Mouse (Mus musculus) embryonic facial prominence, embryonic 14.5 days (tissue): ENCODE data around the gene Zfp335. TPM values are rescaled to one million over a fixed set of nuclear protein-coding genes. Genes with fewer than 3 reads are reported as not detected.

Experiments used
- ATAC-seq: fragments of 200-750 bp; cut with Nextera tagmentation; 2 replicates; pipeline ENCODE4 v1.8.0; 2017; ENCODE audit warnings: low read depth, moderate number of reproducible peaks, moderate TSS enrichment
- DNase-seq: peaks from one replicate; pipeline ENCODE4 v3.0.0-alpha.2; 2015; ENCODE audit warnings: low spot score
- H3K27ac ChIP-seq: fragments of 300-500 bp; sonication (generic); replicated peaks from 2 replicates; pipeline ENCODE4 v1.5.1; 2014; ENCODE audit warnings: low read depth, mild to moderate bottlenecking, low read length, moderate library complexity
- H3K27me3 ChIP-seq: fragments of 300-500 bp; sonication (generic); replicated peaks from 2 replicates; pipeline ENCODE4 v1.6.1; 2014; ENCODE audit warnings: low read length; ENCODE audit not compliant: control insufficient read depth, insufficient read depth
- H3K36me3 ChIP-seq: fragments of 300-500 bp; sonication (generic); 2 replicates; pipeline ENCODE4 v1.6.1; 2014; ENCODE audit warnings: low read length, mixed read lengths; ENCODE audit not compliant: control insufficient read depth, insufficient read depth
- H3K4me1 ChIP-seq: fragments of 300-500 bp; sonication (generic); 2 replicates; pipeline ENCODE4 v1.6.1; 2014; ENCODE audit warnings: antibody characterized with exemption, low read length; ENCODE audit not compliant: control insufficient read depth, insufficient read depth
- H3K4me2 ChIP-seq: fragments of 300-500 bp; sonication (generic); 2 replicates; pipeline ENCODE4 v1.6.1; 2014; ENCODE audit warnings: low read depth, mild to moderate bottlenecking, low read length, moderate library complexity, mixed read lengths
- H3K4me3 ChIP-seq: fragments of 300-500 bp; sonication (generic); 2 replicates; pipeline ENCODE4 v1.5.1; 2014; ENCODE audit warnings: low read depth, mild to moderate bottlenecking, low read length
- H3K9ac ChIP-seq: fragments of 300-500 bp; sonication (generic); 2 replicates; pipeline ENCODE4 v1.6.1; 2014; ENCODE audit warnings: low read depth, mild to moderate bottlenecking, low read length, moderate library complexity, mixed read lengths
- H3K9me3 ChIP-seq: fragments of 300-500 bp; sonication (generic); 2 replicates; pipeline ENCODE4 v1.6.1; 2016; ENCODE audit warnings: low read length; ENCODE audit not compliant: control insufficient read depth
- WGBS: fragments of 180-500 bp; shearing (Covaris S2); extraction: QIAGEN DNeasy Blood & Tissue Kit; methylation state at CpG from one replicate; pipeline ENCODE4 v1.1.7; 2014; 5-methylcytosine and 5-hydroxymethylcytosine counted together
- polyA plus RNA-seq: library from polyadenylated mRNA; unstranded; fragments of >200 nt; fragmentation: Nextera tagmentation; extraction: Ambion mirVana; gene quantifications from 2 replicates; pipeline ENCODE4 v1.2.1, GENCODE M21; 2014

The Zfp335 gene
- polyA plus RNA-seq, 1 experiment from 2014 or later = 11.9 TPM

DNA sequence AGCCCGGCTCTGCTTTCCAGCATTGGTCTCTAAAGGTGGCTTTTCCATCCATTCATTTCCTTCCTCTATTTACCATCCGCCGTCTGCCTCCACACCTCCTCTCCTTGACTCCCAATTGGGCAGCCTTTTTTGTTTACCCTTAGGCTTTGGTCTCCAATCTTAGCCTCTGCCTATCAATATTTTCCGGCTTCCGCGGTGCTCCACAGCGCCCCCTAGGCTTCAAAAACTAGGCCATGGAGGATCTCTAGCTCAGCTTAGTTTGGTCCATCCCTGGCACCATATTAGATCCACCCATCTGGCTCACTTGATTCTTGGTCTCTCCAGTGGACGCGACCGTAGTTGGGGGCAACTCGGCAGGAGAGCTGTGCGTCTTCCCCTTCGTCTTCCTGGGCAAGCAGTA lies 38.9 kb upstream of the Zfp335 start:
- Histone ChIP-seq H3K36me3 (no peaks in the 10 kb centered on the region), H3K4me3 (0 out of 2 replicates have a peak overlapping the region, but pooled peaks have one; percentile 10), H3K4me1 (0 out of 2 replicates have a peak, but pooled peaks cover 4% of the 10 kb centered on the region), H3K27ac (no peak overlapping the region), H3K27me3 (peaks cover 52% of the 10 kb centered on the region), H3K9ac (no peak overlapping the region), H3K9me3 (no peaks in the 10 kb centered on the region), H3K4me2 (no peak overlapping the region)
- no peak for DNase-seq
- no peak for ATAC-seq
- WGBS = 26% methylated on average over 13 of the region's 13 CpGs

DNA sequence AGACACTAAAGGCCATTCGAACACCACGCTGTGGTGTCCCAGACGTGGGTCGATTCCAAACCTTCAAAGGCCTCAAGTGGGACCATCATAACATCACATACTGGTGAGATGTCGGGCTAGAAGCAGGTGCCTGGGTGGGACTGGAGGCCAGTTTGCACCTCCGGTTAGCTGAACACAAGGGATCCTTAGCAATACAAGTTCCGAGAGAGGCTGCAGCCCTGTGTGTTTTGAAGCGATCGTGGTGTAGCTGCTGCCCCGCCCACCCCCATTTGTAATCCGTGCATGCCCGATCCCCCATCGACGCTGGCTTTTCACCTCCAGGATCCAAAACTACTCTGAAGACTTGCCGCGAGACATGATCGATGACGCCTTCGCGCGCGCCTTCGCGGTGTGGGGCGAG lies 37.4 kb upstream of the Zfp335 start:
- Histone ChIP-seq H3K4me3 (peak overlapping the region; percentile 21), H3K27me3 (peaks cover 52% of the 10 kb centered on the region)
- 9% methylated on average over 23 of the region's 25 CpGs for WGBS

DNA sequence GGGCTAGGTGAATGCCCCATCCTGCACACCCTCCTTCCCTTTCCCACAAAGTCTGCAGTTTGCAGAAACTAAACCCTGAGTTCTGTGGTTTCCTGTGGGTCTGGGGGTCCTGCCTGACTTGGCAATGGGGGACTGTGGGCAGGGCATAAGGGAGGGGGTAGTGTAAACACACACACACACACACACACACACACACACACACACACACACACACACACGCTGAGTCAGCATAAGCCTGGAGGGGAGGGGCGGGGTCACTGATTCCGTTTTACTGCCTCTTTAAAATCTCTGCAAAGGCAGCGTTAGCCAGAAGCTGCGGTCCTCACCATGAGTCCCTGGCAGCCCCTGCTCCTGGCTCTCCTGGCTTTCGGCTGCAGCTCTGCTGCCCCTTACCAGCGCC lies 36.4 kb upstream of the Zfp335 start:
- no peak; the same call in 1 of the 2 replicates for ATAC-seq
- Histone ChIP-seq H3K4me1 (0 out of 2 replicates have a peak, but pooled peaks cover 4% of the 10 kb centered on the region), H3K4me2 (peak overlapping the region; percentile 30), H3K4me3 (peak overlapping the region; percentile 21), H3K9ac (no peak overlapping the region; the same call in 1 of the 2 replicates), H3K9me3 (no peaks in the 10 kb centered on the region), H3K27me3 (peaks cover 50% of the 10 kb centered on the region), H3K27ac (no peak overlapping the region), H3K36me3 (no peaks in the 10 kb centered on the region)
- WGBS = 5% methylated on average over 6 of the region's 7 CpGs
- DNase-seq = peak; percentile 41

More for the DNA sequence above, 37.4 kb upstream of the Zfp335 start:
- Histone ChIP-seq H3K4me2 (peak overlapping the region; percentile 30), H3K36me3 (no peaks in the 10 kb centered on the region), H3K9ac (peak overlapping the region; percentile 37; the same call in 1 of the 2 replicates), H3K9me3 (no peaks in the 10 kb centered on the region), H3K4me1 (0 out of 2 replicates have a peak, but pooled peaks cover 4% of the 10 kb centered on the region), H3K27ac (no peak overlapping the region)
- DNase-seq = no peak
- no peak for ATAC-seq

DNA sequence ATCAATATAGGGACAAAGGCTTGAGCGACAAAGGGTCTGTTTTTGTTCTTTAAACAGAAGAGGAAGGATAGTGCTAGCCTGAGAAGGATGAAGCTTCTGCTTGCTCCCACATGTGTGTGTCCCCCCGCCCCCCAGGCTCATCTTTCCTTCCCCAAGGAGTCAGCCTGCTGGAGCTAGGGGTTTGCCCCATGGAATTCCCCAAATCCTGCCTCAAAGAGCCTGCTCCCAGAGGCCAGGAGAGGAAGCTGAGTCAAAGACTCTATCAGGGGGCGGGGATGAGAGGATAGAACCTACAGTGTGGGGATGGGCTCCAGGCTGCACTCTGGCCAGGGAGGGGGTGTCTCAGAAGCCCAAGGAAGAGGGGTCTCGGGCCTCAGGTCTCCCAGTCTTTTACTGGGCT lies 35.9 kb upstream of the Zfp335 start:
- no peaks in the 10 kb centered on the region for H3K9me3 ChIP-seq
- 19% methylated on average over 4 of the region's 4 CpGs for WGBS
- peaks cover 6% of the 10 kb centered on the region; the same call in 1 of the 2 replicates for H3K4me1 ChIP-seq
- H3K4me3 ChIP-seq = no peak overlapping the region
- H3K36me3 ChIP-seq = no peaks in the 10 kb centered on the region
- no peak overlapping the region for H3K27ac ChIP-seq
- H3K27me3 ChIP-seq = peaks cover 46% of the 10 kb centered on the region
- no peak overlapping the region for H3K9ac ChIP-seq
- ATAC-seq = peak; percentile 34; the same call in 1 of the 2 replicates
- DNase-seq = peak; percentile 22
- H3K4me2 ChIP-seq = no peak overlapping the region

DNA sequence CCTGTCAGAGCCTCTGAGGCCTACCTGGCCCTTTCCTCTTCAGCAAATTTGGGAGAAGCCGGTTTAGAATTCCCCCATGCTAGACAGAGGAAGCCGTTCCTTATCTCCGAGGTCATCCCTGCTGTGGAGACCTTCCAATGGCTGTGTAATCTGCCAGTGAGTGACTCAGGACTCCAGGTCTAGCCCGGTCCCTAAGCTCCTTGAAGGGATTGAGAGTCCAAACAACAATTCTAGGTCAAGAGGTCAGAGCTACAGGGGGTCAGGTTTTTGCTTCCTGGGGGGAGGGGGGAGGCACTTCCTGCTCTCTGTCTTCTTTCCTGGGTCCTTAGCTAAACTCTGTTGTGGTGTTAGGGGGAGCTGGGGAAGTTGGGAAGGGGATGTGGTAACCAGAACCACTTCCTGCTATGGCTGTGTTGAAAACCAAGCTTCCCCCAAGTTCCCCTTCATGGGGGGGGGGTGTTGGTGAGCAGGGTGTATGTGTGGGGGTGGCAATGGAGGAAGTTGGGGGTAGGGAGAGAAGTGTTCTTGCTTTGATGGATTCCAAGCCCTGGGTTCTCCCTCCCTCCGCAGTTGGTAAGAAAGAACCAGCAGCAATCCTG lies 31.2 kb upstream of the Zfp335 start:
- peaks cover 23% of the 10 kb centered on the region for H3K27me3 ChIP-seq
- no peak for ATAC-seq

DNA sequence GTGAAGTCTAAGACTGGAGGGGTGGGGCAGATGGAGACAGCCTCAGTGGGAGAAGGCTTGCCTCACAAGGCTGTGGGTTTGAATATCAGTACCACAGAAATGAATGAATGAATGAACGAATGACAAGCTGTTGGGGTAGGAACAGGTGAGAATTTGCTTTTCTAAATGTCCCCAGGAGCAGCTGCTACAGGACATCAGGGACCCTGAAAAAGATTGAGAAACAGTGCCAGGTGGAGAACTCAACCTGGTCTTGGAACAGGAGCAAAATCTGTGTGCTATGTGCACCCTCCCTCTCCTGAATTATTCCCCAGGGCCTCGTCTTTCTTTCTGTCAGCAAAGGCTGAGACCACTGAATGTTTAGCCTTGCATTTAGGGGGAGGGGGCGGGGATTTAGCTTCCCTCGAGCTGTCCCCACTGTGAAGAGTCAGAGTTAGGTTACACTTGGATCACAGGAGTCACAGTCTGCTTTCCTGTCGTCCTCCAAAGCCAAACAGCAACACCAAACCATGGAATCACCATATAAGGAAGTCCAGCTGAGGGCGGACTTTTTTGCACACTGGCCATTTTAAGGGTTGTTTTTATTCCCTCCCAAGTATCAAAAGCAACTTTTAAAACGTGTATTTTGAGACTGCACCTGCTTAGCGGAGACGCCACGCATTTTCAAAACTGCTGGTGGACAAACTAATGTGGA lies 28.7 kb upstream of the Zfp335 start, which contains the start of gene Mmp9:
Mmp9 (plus strand) TSS at position 641 of the 691 bp plus-strand sequence.
- Histone ChIP-seq H3K27me3 (peaks cover 31% of the 10 kb centered on the region), H3K9me3 (no peaks in the 10 kb centered on the region), H3K9ac (no peak within 1 kb of the TSS), H3K4me1 (peaks cover 15% of the 10 kb centered on the region), H3K4me3 (no peak within 1 kb of the TSS), H3K27ac (no peak within 1 kb of the TSS), H3K36me3 (no peaks in the 10 kb centered on the region), H3K4me2 (no peak within 1 kb of the TSS)
- DNase-seq = no peak
- ATAC-seq = no peak; the same call in 1 of the 2 replicates
- 15% methylated on average over 10 of the region's 10 CpGs for WGBS

More for the DNA sequence above, 31.2 kb upstream of the Zfp335 start:
- DNase-seq = no peak
- Histone ChIP-seq H3K4me2 (no peak overlapping the region), H3K9ac (no peak overlapping the region), H3K4me1 (peaks cover 15% of the 10 kb centered on the region), H3K9me3 (no peaks in the 10 kb centered on the region), H3K4me3 (no peak overlapping the region), H3K36me3 (no peaks in the 10 kb centered on the region), H3K27ac (no peak overlapping the region)
- WGBS = 21% methylated on average over 5 of the region's 5 CpGs

DNA sequence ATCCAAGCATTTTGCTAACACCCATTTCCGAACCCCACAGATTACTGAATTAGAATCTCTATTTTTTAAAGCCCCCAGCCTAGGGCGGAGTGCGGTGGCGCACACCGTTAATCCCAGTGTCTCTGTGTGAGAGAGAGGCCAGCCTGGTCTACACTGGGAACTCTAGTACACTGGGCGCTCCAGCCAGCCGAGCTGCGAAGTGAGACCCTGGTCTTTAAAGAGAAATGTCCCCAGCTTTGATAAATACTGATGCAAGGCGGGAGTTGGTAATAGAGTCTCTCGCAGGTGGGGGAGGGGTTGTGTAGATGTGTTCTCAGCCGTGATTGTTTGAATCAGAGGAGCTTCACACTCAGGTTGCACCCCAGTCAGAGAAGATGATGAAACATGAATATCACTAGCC lies 27.5 kb upstream of the Zfp335 start:
- Histone ChIP-seq H3K4me3 (peak overlapping the region; percentile 34), H3K4me2 (peak overlapping the region; percentile 63), H3K27ac (no peak overlapping the region), H3K36me3 (no peaks in the 10 kb centered on the region), H3K27me3 (peaks cover 31% of the 10 kb centered on the region), H3K9me3 (no peaks in the 10 kb centered on the region), H3K9ac (peak overlapping the region; percentile 38), H3K4me1 (peaks cover 15% of the 10 kb centered on the region)
- WGBS = 2% methylated on average over 11 of the region's 11 CpGs
- ATAC-seq (no peak), DNase-seq (no peak)

DNA sequence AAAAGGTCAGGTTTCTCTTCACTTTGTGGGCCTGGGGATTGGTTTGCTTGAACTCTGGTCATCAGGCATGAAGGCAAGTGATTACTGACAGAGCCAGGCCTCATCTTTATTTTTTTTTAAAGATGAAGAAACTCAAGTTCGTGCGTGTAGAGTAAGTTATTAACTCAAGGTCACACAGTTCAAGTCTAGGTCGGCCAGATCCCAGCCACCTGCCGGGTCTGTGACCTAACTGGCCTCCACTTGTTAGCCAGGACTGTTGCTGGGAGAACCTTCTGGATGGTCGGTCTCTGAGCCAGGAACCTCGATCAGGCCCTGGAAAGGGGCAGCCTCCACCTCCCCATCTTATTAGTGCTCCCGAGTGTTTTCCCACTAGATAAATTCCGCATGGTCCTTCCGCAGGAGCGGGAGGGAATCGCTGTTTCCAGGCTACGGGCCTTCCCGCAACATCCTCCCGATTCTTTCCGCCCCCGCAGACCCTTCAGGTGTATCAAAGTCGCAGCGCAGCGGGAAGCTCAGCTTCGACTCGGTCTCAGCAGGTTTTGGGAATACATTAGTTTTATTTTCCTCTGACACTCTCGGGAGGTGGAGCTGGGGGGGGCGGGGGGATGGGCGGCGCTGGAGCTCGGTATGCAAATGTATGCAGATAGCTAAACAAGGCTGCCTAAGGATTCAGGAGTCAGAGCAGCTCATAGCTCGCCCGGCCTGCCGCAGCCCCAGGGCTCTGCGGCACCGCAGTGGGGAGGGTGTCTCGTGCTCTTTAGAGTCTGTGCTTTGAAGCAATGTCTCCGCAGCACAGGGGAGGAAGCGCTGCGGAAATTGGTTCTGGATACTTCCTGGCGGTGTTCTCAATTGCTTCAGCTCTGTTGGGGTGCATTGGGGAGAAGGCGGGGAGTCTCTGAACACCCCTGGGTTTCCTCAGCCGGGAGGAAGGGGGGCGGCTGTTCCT lies 26.9 kb upstream of the Zfp335 start:
- peak overlapping the region; percentile 34 for H3K4me3 ChIP-seq
- ATAC-seq (peak; percentile 76), DNase-seq (peak; percentile 70)
- H3K4me2 ChIP-seq = peak overlapping the region; percentile 63
- peak overlapping the region; percentile 38 for H3K9ac ChIP-seq
- H3K27ac ChIP-seq = no peak overlapping the region
- peaks cover 15% of the 10 kb centered on the region for H3K4me1 ChIP-seq
- peaks cover 31% of the 10 kb centered on the region for H3K27me3 ChIP-seq
- H3K36me3 ChIP-seq = no peaks in the 10 kb centered on the region
- no peaks in the 10 kb centered on the region for H3K9me3 ChIP-seq
- 3% methylated on average over 39 of the region's 39 CpGs for WGBS
